Mouse (Mus musculus) kidney, adult 2 months (tissue): ENCODE results near the gene Adh5.

Experiments used
- CTCF ChIP-seq: fragments of 200-500 bp; conservative IDR thresholded peaks from 2 replicates; pipeline ENCODE4 v1.5.1; 2011; ENCODE audit warnings: low read depth, mild to moderate bottlenecking, control low read depth, low read length, moderate library complexity, mixed read lengths; ENCODE audit not compliant: insufficient read depth, insufficient read length
- POLR2A ChIP-seq: fragments of 200-500 bp; IDR thresholded peaks from one replicate; pipeline ENCODE4 v1.6.1; 2011; ENCODE audit warnings: low read depth, low read length, control low read depth

- TF ChIP-seq CTCF (no peak), POLR2A (no peak)
These were observed 690 bp upstream of the Adh5 start for GRCm38 (mm10) chr3:138442203-138442602.
